24 mouse cellular contexts compared by ENCODE assay signal in the genomic region with DNA sequence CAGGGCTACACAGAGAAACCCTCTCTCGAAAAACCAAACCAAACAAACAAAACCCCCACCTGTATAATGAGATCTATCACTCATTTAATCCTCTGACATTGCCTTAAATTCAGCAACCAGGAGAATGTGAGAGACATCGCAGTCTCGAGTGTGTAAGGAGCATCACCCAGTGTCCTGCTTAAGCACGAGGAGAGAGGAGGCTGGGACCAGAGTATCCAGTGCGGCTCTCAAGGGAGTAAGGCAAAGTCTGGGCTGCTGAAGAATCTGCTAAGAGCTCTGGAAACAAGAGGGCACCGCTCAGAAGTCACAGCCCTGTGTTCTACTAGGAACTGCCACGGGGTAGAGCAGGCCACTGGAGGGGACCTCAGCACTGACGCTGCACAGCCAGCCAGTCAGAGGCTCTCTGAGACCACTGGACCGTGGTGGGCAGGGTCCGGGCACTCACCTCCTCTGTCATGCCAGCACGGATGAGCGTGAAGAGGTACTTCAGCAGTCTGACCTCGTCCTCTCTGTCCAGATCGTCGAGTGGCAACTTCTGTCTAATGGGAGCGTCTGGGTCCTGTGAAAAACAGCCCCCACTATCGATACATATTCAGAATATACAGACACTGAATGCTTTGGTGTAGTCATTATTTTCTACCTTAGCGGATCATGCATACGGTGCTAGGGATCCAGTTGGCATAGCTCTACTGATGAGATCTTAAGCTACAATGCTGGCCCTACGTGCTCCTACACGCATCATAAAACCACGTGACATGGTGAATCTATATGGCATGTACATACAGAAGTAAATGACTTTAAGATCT. TPM values are rescaled to one million over a fixed set of nuclear protein-coding genes. Genes with fewer than 3 reads are reported as not detected.
A peak's percentile ranks its signal among the peaks of the same experiment; 100 is the strongest.
DNase-seq lines count a peak whose midpoint lies in the region; ATAC-seq and TF ChIP-seq lines count a peak whose summit lies in the region.
"Had no signal": no experiment of that assay in that cellular context is flagged by ENCODE, and none has a peak within 500 bp of the region (broad histone marks: within the 10 kb centered on the region; RNA-seq: fewer than 3 reads in every experiment).

No protein-coding gene starts in this region.

- peaks cover 94% of the 10 kb centered on the region for H3K36me3 ChIP-seq in liver, embryonic 15.5 days (replicated peaks)
- peaks cover 86% of the 10 kb centered on the region for H3K36me3 ChIP-seq in liver, postnatal 0 days (replicated peaks; ENCODE audit: insufficient read depth, low read length)
- H3K36me3 ChIP-seq in midbrain, embryonic 11.5 days (ENCODE audit: control insufficient read depth, insufficient read depth, low read length): peaks cover 34% of the 10 kb centered on the region
- H3K36me3 ChIP-seq in midbrain, postnatal 0 days (ENCODE audit: insufficient read depth, low read length): peaks cover 59% of the 10 kb centered on the region

- no peaks in the 10 kb centered on the region for H3K4me1 ChIP-seq in liver, embryonic 15.5 days (replicated peaks)
- no peaks in the 10 kb centered on the region for H3K4me1 ChIP-seq in liver, postnatal 0 days (ENCODE audit: insufficient read depth)
- no peaks in the 10 kb centered on the region for H3K4me1 ChIP-seq in midbrain, embryonic 11.5 days (ENCODE audit: control insufficient read depth, insufficient read depth, low read length)
- no peaks in the 10 kb centered on the region for H3K4me1 ChIP-seq in midbrain, postnatal 0 days (ENCODE audit: insufficient read depth, low read length)

- no peak overlapping the region for H3K9ac ChIP-seq in liver, embryonic 15.5 days
- H3K9ac ChIP-seq in liver, postnatal 0 days (replicated peaks): no peak overlapping the region
- H3K9ac ChIP-seq in midbrain, embryonic 11.5 days (ENCODE audit: low read length): no peak overlapping the region
- H3K9ac ChIP-seq in midbrain, postnatal 0 days (replicated peaks; ENCODE audit: low read length, poor library complexity, severe bottlenecking): no peak overlapping the region

- no peaks in the 10 kb centered on the region for H3K9me3 ChIP-seq in liver, embryonic 15.5 days (replicated peaks)
- no peaks in the 10 kb centered on the region for H3K9me3 ChIP-seq in liver, postnatal 0 days (ENCODE audit: low read length)
- H3K9me3 ChIP-seq in midbrain, embryonic 11.5 days (ENCODE audit: control insufficient read depth, low read length): no peaks in the 10 kb centered on the region
- H3K9me3 ChIP-seq in midbrain, postnatal 0 days (ENCODE audit: low read length): no peaks in the 10 kb centered on the region
- H3K9me3 ChIP-seq: G1E had no signal

- H3K27ac ChIP-seq in liver, embryonic 15.5 days (replicated peaks): no peak overlapping the region
- H3K27ac ChIP-seq in liver, postnatal 0 days (ENCODE audit: low read depth): no peak overlapping the region
- H3K27ac ChIP-seq in midbrain, embryonic 11.5 days (ENCODE audit: low read depth, low read length): no peak overlapping the region
- H3K27ac ChIP-seq in midbrain, postnatal 0 days (ENCODE audit: low read depth, low read length): no peak overlapping the region

- no peak overlapping the region for H3K4me3 ChIP-seq in liver, embryonic 15.5 days (replicated peaks)
- H3K4me3 ChIP-seq in liver, postnatal 0 days (ENCODE audit: low read depth, low read length): no peak overlapping the region
- no peak overlapping the region for H3K4me3 ChIP-seq in midbrain, embryonic 11.5 days (ENCODE audit: low read depth, low read length)
- H3K4me3 ChIP-seq in midbrain, postnatal 0 days (ENCODE audit: low read depth, low read length): no peak overlapping the region

- no peak for DNase-seq in liver, postnatal 0 days
- DNase-seq in midbrain, embryonic 11.5 days (ENCODE audit: low spot score, missing footprints): peak; percentile 61
- DNase-seq in midbrain, postnatal 0 days (ENCODE audit: low spot score): no peak
- DNase-seq in 3T3-L1 (ENCODE audit: low read depth, low spot score) (peak; percentile 95), adipocyte (ENCODE audit: low spot score) (peak; percentile 96)
- DNase-seq in kidney, postnatal 25 days: no peak
- no peak for DNase-seq in right cerebral cortex, adult 18-20 months
- DNase-seq: adrenal gland, adult 2 months; adrenal gland, adult 8-10 months; adrenal gland, postnatal 10 days; adrenal gland, postnatal 14 days; adrenal gland, postnatal 25 days; adrenal gland, postnatal 36 days; B cell, adult 2 months; cerebellum, adult 11 months; cerebellum, adult 11-12 months; cerebellum, adult 18-20 months; cerebellum, adult 2 months had no signal

- ATAC-seq in liver, embryonic 15.5 days (ENCODE audit: insufficient read depth): peak; percentile 16; the same call in 1 of the 2 replicates
- ATAC-seq in liver, postnatal 0 days: no peak
- ATAC-seq in midbrain, embryonic 11.5 days (ENCODE audit: low FRiP score): no peak
- ATAC-seq in midbrain, postnatal 0 days (ENCODE audit: low FRiP score): no peak
- ATAC-seq: activated CD4-positive, CD25-positive, alpha-beta regulatory T cell, adult 4 months; CD4-positive, CD25-positive, alpha-beta regulatory T cell, adult 4 months; Patski had no signal

- TF ChIP-seq EP300 in liver, postnatal 0 days (IDR thresholded peaks at IDR 0.05; ENCODE audit: low read depth): no peak

- no peak overlapping the region for H3K4me2 ChIP-seq in liver, embryonic 15.5 days
- no peak overlapping the region for H3K4me2 ChIP-seq in liver, postnatal 0 days (ENCODE audit: low read depth, low read length)
- H3K4me2 ChIP-seq in midbrain, embryonic 11.5 days: no peak overlapping the region
- H3K4me2 ChIP-seq in midbrain, postnatal 0 days (ENCODE audit: low read depth, low read length, poor library complexity, severe bottlenecking): no peak overlapping the region

- 87% methylated on average over 22 of the region's 22 CpGs for WGBS in liver, embryonic 15.5 days (ENCODE audit: insufficient replicate concordance)
- WGBS in liver, postnatal 0 days (ENCODE audit: insufficient replicate concordance): 90% methylated on average over 22 of the region's 22 CpGs
- 95% methylated on average over 22 of the region's 22 CpGs for WGBS in midbrain, embryonic 11.5 days
- WGBS in midbrain, postnatal 0 days: 95% methylated on average over 22 of the region's 22 CpGs

- no peak for TF ChIP-seq CTCF in liver, postnatal 0 days (IDR thresholded peaks at IDR 0.05; ENCODE audit: low read depth)
- no peak for TF ChIP-seq CTCF in midbrain, postnatal 0 days (IDR thresholded peaks at IDR 0.05)

- no peaks in the 10 kb centered on the region for H3K27me3 ChIP-seq in liver, embryonic 15.5 days
- H3K27me3 ChIP-seq in liver, postnatal 0 days (ENCODE audit: insufficient read depth, low read length): no peaks in the 10 kb centered on the region
- no peaks in the 10 kb centered on the region for H3K27me3 ChIP-seq in midbrain, embryonic 11.5 days (ENCODE audit: control insufficient read depth, insufficient read depth, low read length)
- no peaks in the 10 kb centered on the region for H3K27me3 ChIP-seq in midbrain, postnatal 0 days (ENCODE audit: insufficient read depth, low read length)
- H3K27me3 ChIP-seq: CH12.LX, Patski had no signal

RNA-seq across cellular contexts. Expression of gene Nup107, which starts 18.3 kb away (rescaled TPM):
- 33.0 and 33.4 TPM in 2 replicates for polyA plus RNA-seq in liver, embryonic 15.5 days (2015; fragmentation: Nextera tagmentation; extraction: Ambion mirVana)
- polyA plus RNA-seq in liver, postnatal 0 days (2015; fragmentation: Nextera tagmentation; extraction: Ambion mirVana): 12.9 and 15.0 TPM in 2 replicates
- polyA plus RNA-seq in midbrain, embryonic 11.5 days (2014; fragmentation: Nextera tagmentation; extraction: Ambion mirVana): 95.1 and 99.0 TPM in 2 replicates
- 14.0 and 26.9 TPM in 2 replicates for total RNA-seq in midbrain, postnatal 0 days (2014; rRNA removed)
- polyA plus RNA-seq in midbrain, postnatal 0 days (2015; fragmentation: Nextera tagmentation; extraction: Ambion mirVana): 16.7 and 17.5 TPM in 2 replicates

RNA-seq across cellular contexts. Expression of gene Slc35e3, which starts 28.0 kb away (rescaled TPM):
- polyA plus RNA-seq in liver, embryonic 15.5 days (2015; fragmentation: Nextera tagmentation; extraction: Ambion mirVana): 2.3 and 3.0 TPM in 2 replicates
- 2.8 and 3.7 TPM in 2 replicates for polyA plus RNA-seq in liver, postnatal 0 days (2015; fragmentation: Nextera tagmentation; extraction: Ambion mirVana)
- 21.4 TPM in 2 replicates for polyA plus RNA-seq in midbrain, embryonic 11.5 days (2014; fragmentation: Nextera tagmentation; extraction: Ambion mirVana)
- total RNA-seq in midbrain, postnatal 0 days (2014; rRNA removed): 29.7 and 31.0 TPM in 2 replicates
- polyA plus RNA-seq in midbrain, postnatal 0 days (2015; fragmentation: Nextera tagmentation; extraction: Ambion mirVana): 23.7 and 24.4 TPM in 2 replicates

Comparison
In these comparisons a context has a peak if more than half of its experiments do, and no peak if none do; other contexts are left out.
1. DNase-seq: peak in midbrain, embryonic 11.5 days (single experiment), 3T3-L1 (single experiment) and adipocyte (single experiment); none in liver, postnatal 0 days (single experiment), midbrain, postnatal 0 days (single experiment), kidney, postnatal 25 days (0 of 2) and right cerebral cortex, adult 18-20 months (single experiment).